Mouse (Mus musculus) heart, adult 11 months (tissue): ENCODE results near the gene Ganab.

ENCODE experiments used
- DNase-seq: peaks from one replicate; pipeline ENCODE4 v3.0.0; 2022

Gene Ganab

DNA sequence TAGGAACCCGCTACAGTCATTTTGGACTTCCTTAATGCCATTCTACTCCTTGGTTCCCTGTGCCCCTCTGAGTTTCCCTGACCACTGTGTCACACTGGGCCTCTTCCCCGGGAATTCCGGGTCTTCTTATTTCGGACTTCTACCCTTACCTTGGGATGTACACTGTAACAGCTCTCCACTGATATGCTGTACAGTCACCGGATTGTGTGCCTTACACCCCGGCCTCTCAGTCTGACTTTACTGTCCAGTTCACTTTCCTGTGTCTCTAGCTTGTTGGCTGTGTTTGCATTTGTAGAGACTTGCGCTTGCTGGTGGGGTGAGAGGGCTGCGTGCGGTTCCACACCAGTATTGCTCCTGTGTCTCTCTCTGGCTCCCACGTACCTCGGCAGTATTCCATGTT is 32.2 kb downstream of the Ganab start:
- DNase-seq = no peak

DNA sequence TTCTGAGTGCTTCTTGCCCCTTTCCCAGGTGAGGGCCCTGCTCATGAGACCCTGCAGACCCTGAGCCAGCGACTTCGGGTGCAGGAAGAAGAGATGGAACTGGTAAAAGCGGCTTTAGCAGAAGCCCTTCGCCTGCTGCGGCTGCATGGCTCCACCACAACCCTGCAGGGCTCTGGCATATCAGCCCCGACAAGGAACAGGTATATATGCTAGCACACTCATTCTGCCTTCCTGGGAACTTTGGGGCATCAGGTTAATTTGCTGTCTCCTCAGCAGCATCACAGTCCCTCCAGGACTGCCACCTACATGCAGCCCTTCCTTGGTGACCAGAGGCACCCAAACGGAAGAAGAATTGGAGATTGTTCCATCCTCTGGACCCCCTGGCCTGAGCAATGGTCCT is 32.9 kb downstream of the Ganab start:
- peak; percentile 90 for DNase-seq

DNA sequence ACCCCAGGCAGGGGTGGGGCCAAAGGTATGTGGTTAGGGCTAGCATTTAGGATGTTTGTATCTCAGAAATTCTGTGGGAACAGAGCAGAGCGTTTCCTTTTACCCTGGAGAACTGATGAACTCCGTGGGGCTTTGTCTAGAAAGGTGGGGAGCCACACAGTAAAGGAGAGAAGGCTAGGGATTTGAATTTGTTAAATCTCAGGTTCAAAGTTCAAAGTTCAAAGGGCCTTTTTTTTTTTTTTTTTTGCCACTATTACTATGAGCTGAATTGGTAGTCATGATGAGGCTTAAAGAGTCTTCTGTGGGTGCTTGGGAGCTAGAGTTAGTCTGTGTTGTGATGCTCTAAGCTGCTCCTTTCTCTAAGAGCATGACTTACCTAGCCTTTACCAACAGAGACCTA is 38.9 kb downstream of the Ganab start:
- DNase-seq = no peak

DNA sequence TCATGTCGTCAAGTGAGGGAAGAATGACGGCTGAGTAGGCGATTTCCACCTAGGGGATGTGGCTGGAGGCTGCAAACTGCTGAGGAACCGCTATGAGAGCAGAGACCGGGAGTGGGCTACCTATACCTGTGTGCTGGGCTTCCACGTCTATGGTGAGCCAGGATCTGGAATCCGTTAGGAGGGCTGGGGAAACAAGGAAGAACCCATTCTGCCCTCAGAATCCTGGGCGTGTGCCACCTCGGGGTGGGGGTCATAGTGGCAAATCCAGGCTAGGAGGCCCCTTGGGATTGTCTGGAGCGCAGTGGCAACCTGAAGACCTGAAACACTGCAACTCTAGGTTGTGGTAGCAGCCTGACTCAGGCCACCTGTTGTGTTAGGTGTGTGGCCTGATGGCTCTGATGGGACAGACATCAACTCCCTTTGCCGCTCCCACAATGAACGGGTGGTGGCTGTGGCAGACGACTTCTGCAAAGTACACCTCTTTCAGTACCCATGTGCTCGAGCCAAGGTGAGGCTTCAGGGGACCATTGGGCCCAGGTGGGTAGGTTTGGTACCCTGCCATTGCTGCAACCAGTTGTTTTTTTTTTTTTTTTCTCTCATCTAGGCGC is 42.8 kb downstream of the Ganab start:
- peak; percentile 95 for DNase-seq

DNA sequence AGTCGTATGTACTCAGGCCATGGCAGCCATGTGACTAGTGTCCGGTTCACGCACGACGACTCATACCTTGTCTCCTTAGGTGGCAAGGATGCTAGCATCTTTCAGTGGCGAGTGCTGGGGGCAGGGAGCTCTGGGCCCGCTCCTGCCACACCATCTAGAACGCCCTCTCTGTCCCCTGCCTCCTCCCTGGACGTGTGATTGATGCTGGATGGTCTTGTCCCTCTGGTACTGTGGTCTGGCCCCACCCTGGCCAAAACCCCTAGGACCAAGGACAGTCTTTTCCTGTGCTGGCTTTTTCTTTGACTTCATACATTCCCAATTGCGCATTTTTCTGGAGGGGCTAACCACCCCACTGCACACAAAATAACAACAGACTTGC is 43.3 kb downstream of the Ganab start:
- DNase-seq = peak; percentile 95

DNA sequence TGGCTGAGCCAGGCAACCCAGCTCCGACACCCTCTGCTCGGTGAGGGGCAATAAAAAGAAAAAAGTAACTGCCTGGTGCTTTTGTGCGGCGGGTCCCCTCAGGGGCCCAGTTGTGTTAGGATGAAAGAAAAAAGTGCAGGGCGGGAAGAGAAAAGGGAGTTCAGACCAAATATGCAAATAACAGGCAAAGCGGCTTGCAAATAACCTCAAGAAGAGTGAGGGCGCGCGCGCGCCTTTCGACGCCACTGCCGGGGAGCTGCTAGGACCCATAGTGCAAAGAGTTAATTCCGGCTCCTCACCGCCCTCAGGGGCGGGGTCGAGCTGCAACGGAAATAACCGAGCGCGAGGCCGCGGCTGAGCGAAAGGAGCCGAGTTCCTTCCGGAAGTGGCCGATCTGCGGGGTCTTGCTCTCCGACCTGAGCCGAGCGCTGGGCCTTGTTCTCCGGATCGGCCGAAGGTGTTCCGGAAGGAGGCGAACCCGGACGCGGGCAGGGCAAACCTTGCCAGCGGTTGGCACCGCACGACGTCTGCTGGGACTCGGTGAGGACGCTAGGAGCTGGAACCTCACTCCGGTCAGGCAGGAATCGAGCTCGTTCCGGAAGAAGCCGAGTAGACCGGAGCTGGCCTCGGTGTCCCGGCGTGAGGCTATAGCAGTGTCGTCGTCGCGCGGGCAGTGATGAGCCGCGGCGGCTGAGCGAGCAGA is 43.8 kb downstream of the Ganab start, which contains the start of gene Mta2:
Gene Mta2, plus strand, starts transcription at position 361 of the 703 bp plus-strand sequence.
- peak; percentile 99 for DNase-seq

DNA sequence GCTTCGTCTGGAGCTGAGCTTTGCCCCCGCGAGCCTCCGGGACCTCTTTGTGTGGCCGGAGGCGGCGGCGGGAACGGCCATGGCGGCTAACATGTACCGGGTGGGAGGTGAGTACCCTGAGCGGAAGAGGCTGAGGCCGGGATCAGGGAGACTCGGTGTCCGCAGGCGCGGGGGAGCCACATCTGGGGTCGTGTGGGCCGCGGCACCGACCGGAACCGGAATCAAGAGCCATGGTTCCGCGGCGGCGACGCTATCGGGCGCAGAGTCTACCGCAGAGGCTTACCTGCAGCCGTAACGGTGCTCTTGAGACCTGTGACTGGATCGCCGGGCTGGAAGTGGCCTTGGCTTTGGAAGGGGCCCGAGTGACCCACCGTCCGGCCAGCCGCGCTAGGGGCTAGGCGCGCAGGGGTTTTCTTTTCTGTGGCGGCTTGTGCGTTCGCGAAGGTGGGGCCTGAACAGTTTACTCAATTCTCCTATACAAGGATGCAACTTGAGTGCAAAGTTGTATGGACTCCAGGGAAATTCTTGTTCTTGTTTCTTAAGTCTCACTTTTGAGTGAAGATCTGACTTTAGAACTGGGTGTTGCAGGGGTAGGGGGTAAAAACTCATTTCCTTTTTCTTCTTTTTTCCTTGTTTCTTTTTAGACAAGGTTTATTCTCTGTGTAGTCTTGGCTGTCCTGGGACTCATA is 44.5 kb downstream of the Ganab start:
- no peak for DNase-seq

DNA sequence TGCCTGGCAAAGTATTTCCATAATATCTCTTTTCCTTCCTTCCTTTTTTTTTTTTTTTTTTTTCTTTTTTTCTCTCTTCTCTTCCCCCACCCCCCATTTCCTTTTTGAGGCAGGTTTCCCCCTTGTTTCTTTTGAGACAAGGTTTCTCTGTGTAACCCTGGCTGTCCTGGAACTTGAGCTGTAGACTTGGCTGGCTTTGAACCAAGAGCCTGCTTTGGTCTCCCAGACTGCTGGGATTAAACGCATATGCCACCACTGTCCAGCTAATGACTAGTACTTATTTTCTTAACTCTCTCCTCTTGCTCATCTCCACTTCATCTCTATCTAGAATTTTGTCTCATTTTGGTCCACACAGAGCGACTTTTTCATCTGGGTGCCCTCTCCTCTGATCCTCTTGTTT is 45.2 kb downstream of the Ganab start:
- no peak for DNase-seq

DNA sequence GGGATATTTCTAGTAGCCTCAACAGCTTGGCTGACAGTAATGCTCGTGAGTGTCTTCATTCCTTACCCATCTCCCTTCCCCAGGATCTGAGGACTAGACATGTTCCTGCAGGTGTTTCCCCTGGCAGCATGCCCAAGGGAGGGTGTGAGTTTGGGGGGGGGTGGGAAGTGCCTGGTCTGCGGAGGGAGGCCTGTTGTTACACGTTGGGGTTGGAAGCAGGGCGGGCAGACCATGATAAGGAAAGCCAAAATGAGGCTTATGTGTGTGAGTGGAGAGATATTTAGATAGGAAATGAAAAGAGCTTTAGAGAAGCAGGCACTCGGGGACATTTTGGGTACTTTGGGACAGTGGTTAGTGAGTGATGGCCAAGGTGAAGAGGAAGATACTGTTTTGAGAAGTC is 46.2 kb downstream of the Ganab start:
- DNase-seq = no peak

DNA sequence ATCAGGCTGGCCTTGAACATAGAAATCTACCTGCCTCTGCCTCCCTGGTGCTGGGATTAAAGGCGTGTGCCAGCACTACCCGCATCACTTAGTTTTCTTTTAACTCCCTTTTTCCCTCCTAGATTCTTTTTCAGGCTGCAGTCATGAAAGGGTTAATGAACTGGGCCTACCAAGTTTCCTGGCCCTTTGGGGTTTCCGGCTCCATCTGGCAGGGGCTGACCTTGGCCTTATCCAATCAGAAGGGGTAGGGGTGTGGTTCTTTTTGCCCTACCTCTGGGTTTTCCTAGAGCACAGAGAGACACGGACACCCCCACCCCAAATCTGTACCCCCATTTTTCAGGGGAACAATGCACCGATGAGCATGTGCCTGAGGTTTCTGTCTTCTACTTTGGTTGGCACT is 46.9 kb downstream of the Ganab start:
- DNase-seq = peak; percentile 98

DNA sequence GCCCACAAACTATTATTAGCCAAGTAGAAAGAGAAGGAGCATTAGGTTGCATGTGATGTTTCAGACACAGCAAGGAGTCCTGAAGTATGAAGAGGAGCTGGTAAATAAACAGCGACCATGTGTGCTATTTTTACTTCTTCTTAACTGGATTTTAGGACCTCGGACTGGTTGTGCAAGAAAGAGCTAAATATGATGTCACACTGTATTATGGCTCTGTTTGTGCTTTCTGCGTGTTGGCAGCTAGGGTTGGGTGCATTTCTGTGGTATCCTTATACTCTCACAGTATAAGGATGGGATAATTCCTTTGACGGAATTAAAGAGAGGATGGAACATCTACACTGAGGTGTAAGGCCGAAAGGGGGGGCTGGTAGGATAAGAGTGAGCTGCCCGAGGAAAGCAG is 47.4 kb downstream of the Ganab start:
- no peak for DNase-seq

DNA sequence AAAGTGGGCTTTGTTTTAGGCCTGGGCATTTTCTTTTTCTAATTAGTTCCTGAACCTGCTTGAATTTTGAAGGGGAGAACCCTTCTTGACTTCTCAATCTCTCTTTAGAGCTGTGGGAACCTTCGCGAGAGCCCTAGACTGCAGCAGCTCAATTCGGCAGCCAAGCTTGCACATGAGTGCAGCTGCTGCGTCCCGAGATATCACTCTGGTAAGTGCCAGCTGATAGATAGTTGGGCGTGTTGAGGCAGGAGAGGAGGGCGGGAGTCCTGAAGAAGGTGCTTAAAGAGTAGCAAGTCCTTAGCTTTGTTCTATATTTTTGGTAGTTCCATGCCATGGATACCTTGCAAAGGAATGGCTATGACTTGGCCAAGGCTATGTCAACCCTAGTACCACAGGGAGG is 49.1 kb downstream of the Ganab start:
- DNase-seq = no peak

DNA sequence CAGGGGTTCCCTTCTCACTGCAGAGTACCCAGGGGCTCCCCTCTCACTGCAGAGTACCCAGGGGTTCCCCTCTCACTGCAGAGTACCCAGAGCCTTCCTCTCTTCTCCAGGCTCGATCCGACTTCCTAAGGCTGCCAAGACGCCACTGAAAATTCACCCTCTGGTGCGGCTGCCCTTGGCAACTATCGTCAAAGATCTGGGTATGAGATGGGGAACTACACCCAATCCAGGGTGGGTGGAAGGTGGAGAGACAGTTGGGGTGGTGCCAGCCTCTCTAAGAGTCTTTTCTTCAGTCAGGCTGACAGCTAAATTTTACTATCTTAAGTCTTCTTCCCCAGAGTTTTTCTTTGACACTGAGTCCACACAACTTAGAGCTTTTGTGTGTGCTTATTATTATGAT is 52.3 kb downstream of the Ganab start:
- DNase-seq = no peak

DNA sequence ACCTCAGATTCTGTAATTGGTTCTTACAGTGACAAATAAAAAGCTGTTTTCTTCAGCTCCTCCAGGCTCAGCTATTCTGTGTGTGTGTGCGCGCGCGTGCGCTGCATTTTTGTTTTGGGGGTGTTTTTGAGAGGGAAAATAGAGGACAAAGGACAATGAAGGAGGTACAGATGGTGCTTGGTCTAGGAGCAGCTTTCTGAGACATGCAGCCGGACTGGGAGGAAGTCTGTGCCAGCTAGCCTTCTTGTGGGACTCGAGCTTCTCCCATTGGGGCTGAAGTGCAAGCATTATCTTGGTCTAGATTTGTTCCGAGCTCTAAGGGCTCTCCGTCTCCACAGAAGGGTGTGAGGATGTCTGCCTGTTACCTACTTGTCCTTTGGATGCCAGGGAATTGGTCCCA is 54.4 kb downstream of the Ganab start:
- no peak for DNase-seq

DNA sequence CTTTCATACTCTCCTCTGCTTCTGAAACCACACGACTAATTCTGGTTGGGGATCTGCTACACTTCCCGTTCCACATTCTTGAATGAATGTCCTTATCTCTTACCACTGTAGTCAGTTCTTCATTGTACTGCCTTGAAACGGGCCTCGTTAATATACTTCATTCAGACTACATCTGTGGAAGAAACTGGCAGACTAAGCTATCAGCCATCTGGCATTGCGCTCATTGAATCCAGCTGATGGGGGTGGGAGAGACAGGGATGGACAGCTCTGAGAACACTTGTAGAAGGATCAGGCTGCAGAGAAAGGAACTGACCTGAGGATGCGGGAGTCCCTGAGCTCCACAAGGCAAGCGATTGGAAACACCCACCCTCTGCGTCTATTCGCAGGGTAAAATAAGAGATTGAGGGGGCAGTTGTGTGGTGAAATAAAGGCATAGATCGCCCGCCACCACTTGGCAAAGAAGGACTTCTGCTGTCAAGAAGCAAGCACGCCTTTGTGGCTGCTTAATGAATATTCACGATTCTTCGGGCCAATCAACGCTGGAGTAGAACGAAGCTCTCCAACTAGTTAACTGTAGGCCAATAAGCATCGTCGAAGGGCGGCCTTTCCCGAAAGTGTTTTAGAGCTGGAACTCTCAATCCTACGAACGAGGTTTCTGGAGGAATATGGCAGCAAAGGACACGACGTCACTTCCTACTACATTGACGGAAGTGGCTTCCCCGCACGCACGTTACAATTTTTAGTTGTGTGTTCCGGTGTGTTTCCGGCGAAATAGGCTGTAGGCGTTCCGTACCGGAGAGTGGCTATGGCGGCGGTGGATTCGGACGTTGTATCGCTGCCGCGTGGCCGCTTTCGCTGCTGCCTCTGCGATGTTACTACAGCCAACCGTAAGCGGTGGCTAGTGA is 55.5 kb downstream of the Ganab start, which contains the start of gene Tut1:
Gene Tut1, plus strand, starts transcription at position 713 of the 905 bp plus-strand sequence.
- DNase-seq = peak; percentile 99

DNA sequence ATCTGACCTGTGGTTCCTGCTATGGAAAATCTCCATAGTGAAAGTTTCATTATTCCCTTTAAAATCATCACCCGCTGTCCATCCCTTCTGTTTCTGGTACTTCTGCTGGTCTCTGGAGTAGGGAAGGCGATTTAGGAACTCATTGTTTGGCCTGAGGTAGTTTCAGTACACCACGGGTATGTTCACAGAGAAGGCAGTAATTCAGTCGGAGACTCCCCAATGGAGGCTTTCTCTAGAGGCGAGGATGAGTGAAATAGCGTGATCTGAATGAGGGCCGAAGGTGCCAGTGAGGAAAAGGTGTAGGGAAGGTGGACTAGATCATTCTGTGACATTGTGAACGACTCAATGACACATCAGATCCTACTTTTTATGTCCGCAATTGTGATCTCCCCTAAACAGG is 56.3 kb downstream of the Ganab start:
- no peak for DNase-seq

DNA sequence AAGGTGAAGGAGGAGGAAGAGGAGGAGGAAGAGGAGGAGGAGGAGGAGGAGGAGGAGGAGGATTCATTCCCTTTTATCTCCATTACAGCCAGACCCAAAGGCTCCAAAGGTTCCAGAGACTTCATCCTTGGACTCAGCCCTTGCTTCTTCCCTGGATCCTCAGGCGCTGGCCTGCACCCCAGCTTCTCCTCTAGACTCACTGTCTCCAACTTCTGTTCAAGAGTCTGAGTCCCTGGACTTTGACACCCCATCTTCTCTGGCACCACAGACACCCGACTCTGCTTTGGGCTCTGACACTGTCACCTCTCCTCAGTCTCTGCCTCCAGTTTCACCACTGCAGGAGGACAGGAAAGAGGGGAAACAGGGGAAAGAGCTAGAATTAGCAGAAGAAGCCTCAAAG is 64.4 kb downstream of the Ganab start:
- DNase-seq = no peak

DNA sequence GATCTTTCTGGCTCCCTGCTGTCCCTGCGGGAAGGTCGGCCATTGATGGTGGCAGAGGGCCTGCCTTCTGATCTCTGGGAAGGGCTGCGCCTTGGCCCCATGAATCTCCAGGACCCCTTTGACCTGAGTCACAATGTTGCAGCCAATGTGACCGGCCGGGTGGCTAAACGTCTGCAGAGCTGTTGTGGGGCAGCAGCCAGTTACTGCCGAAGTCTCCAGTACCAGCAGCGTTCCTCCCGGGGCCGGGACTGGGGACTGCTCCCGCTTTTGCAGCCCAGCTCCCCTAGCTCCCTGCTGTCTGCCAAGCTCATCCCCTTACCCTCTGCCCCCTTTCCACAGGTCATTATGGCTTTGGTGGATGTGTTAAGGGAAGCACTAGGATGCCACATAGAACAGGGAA is 67.2 kb downstream of the Ganab start:
- no peak for DNase-seq

DNA sequence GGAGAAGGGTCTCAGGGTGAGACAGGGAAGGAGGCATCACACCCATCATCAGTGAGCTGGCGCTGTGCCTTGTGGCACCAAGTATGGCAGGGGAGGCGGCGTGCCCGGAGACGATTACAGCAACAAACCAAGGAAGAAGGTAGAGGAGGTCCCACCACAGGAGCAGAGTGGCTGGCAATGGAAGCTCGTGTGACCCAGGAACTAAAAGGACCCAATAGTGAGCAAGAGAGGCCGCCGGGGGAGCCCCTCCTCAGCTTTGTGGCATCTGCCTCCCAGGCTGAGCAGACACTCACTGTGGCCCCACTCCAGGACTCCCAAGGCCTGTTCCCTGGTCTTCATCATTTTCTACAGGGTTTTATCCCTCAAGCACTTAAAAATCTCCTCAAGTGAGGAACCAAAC is 67.9 kb downstream of the Ganab start:
- peak; percentile 97 for DNase-seq

DNA sequence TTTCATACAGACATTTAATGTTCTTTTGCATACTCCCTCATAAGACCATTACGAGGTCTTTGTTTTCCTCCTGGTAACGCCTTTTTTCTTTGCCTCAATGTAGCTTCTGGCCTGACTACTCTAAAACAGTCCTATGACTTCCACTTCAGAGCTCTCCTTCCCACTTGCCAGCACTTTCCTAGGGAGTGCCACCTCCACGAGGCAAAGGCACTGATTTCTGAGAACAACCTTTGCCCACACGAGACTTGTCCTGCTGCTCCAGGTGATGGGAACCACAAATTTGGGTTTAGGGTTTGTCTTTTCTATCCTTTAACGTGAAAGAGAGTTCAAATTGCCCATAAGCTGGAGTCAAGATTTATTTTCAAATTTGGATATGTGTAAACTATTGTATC is 68.3 kb downstream of the Ganab start:
- no peak for DNase-seq
